Mouse (Mus musculus): ENCODE measurements around the gene Fgf15.

Gene Fgf15

GRCm38 (mm10) chr7:144896294-144897218 is at the start of gene Fgf15:
Fgf15 (plus strand) TSS chr7:144896531.
- DNase-seq (ENCODE audit: low read depth): no peak

GRCm38 (mm10) chr7:144847067-144847466 is 49.3 kb upstream of the Fgf15 start, which contains the start of gene Fgf4:
Fgf4 (plus strand) TSS chr7:144847367.
- DNase-seq (ENCODE audit: low read depth): no peak

GRCm38 (mm10) chr7:144851321-144851720 is 45.0 kb upstream of the Fgf15 start:
- DNase-seq (ENCODE audit: low read depth): no peak

- no peak for DNase-seq (ENCODE audit: low read depth)
Observed at GRCm38 (mm10) chr7:144854966-144855365, 41.4 kb upstream of the Fgf15 start.

- no peak for DNase-seq (ENCODE audit: low read depth)
Observed at GRCm38 (mm10) chr7:144857158-144857557, 39.2 kb upstream of the Fgf15 start.

GRCm38 (mm10) chr7:144857826-144858342 is 38.4 kb upstream of the Fgf15 start:
- no peak for DNase-seq (ENCODE audit: low read depth)

GRCm38 (mm10) chr7:144858702-144859101 is 37.6 kb upstream of the Fgf15 start:
- DNase-seq (ENCODE audit: low read depth): no peak

- DNase-seq (ENCODE audit: low read depth): no peak
Observed at GRCm38 (mm10) chr7:144861056-144861768, 35.1 kb upstream of the Fgf15 start.

GRCm38 (mm10) chr7:144861769-144862070 is 34.6 kb upstream of the Fgf15 start:
- DNase-seq (ENCODE audit: low read depth): no peak

GRCm38 (mm10) chr7:144862126-144862525 is 34.2 kb upstream of the Fgf15 start:
- no peak for DNase-seq (ENCODE audit: low read depth)

- DNase-seq (ENCODE audit: low read depth): no peak
Observed at GRCm38 (mm10) chr7:144862712-144863111, 33.6 kb upstream of the Fgf15 start.

GRCm38 (mm10) chr7:144863196-144863595 is 33.1 kb upstream of the Fgf15 start:
- DNase-seq (ENCODE audit: low read depth): no peak

- DNase-seq (ENCODE audit: low read depth): no peak
Observed at GRCm38 (mm10) chr7:144864160-144864670, 32.1 kb upstream of the Fgf15 start.

- DNase-seq (ENCODE audit: low read depth): no peak
Observed at GRCm38 (mm10) chr7:144867161-144867560, 29.2 kb upstream of the Fgf15 start.

- no peak for DNase-seq (ENCODE audit: low read depth)
Observed at GRCm38 (mm10) chr7:144867602-144868001, 28.7 kb upstream of the Fgf15 start.

GRCm38 (mm10) chr7:144872420-144872819 is 23.9 kb upstream of the Fgf15 start:
- DNase-seq (ENCODE audit: low read depth): no peak

- no peak for DNase-seq (ENCODE audit: low read depth)
Observed at GRCm38 (mm10) chr7:144873160-144873559, 23.2 kb upstream of the Fgf15 start.

- no peak for DNase-seq (ENCODE audit: low read depth)
Observed at GRCm38 (mm10) chr7:144874226-144874625, 22.1 kb upstream of the Fgf15 start.

- no peak for DNase-seq (ENCODE audit: low read depth)
Observed at GRCm38 (mm10) chr7:144878401-144878800, 17.9 kb upstream of the Fgf15 start.

- no peak for DNase-seq (ENCODE audit: low read depth)
Observed at GRCm38 (mm10) chr7:144883106-144883505, 13.2 kb upstream of the Fgf15 start.

GRCm38 (mm10) chr7:144887672-144888071 is 8.7 kb upstream of the Fgf15 start:
- no peak for DNase-seq (ENCODE audit: low read depth)

- DNase-seq (ENCODE audit: low read depth): no peak
Observed at GRCm38 (mm10) chr7:144888564-144889299, 7.6 kb upstream of the Fgf15 start.
